Mouse (Mus musculus): ENCODE measurements at regions not wholly inside any gene's neighbourhood (a gene's known extent, or its start where the extent isn't known, plus 50 kb on each side); places are given as distances from the start of the nearest gene placed in this dataset.

DNA sequence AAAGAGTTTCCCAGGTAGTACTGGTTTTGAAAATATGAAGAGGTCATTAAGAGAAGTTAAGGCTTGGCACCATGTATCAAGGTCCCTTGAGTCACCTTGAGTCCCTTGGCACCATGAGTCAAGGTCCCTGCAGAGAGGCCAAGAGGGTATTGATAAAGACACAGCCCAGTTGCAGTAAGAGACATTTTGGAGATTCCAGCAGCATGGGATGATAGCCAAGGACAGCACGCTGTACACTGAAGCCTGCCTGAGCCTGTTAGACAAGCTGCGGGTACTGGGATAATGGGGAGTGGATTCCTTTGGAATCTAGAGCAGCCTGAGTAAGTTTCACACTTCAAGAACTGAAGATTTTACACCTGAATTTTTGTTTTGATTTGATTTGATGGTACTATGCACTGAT is 468.4 kb downstream of the Htr1a start:
- peak in 1 of 2 experiments; percentile 24 for DNase-seq (ENCODE audit: inconsistent age in 2 of 2, low spot score in 1 of 2)

DNA sequence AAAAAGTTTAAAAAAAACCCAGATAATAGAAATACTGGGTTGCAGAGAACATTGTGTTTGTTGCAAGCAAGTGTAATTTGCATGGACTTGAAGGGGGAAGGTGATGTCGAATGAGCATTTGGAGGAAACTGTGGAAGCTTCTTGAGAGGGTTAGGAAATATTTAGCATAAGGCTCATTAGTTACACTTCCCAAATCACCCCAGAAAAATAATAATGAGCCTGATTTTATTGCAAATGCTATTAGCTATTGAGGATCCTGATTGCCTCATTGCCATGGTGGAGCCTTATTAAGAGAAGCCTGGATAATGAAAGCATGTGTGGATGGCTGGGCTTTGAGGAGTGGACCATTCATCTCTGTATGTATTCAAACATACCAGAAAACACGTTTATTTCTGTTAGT is 473.3 kb downstream of the Htr1a start:
- no peak for DNase-seq (ENCODE audit: inconsistent age in 2 of 2, low spot score in 1 of 2)

DNA sequence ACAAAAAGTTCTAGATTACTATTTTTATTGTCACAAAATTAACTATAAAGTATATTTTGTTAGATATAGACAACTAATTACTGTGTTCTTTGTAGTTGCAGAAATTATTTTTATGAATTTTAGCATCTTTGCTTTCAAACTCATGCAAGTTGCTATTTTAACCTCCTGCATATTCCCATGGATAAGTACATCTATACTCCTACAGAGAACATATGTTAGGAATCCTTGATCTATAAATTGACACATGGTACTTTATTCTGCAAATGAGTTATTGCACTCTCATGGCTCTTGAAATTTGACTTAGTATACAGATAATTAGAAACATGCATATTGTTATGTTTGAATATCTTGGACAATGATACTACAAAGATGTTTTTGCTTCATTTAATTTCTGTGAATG is 478.2 kb downstream of the Htr1a start:
- DNase-seq (ENCODE audit: inconsistent age in 2 of 2, low spot score in 1 of 2): no peak

DNA sequence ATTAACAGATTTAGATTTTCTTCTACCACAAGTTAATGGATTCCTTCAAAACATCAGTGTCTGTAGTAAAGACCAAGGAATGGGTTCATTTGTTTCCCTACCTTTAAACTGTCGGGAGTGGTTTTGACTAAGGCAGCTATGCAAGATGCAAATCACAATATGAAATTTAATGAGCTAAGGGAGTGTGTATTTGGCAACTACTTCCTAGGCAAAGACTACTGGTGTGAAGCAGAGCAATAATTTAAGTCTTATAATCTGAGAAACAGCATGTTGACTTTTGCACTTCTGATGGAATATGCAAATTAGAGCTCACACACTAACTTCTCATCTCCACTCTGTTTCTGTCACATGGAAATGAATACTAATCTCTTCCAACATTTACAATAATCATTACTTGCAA is 494.3 kb downstream of the Htr1a start:
- no peak for DNase-seq (ENCODE audit: inconsistent age in 2 of 2, low spot score in 1 of 2)
